Mouse (Mus musculus) urinary bladder, adult 18-20 months (tissue): Measurements from ENCODE around the gene Wdr5.

Experiments used
- DNase-seq, 2 experiments: peaks; one replicate each; pipeline ENCODE4 v3.0.0; 2022; ENCODE audit warnings: low spot score in 2 of 2, mixed read lengths in 2 of 2

Wdr5 gene

GRCm38 (mm10) chr2:27548664-27549369, 33.9 kb downstream of the Wdr5 start:
- no peak for DNase-seq

- DNase-seq, result peak; percentile 51 to 71
Measured at GRCm38 (mm10) chr2:27552620-27553287, 37.8 kb downstream of the Wdr5 start.

GRCm38 (mm10) chr2:27554308-27554707, 39.4 kb downstream of the Wdr5 start:
- DNase-seq, result no peak

GRCm38 (mm10) chr2:27556921-27557320, 42.0 kb downstream of the Wdr5 start:
- no peak for DNase-seq

- DNase-seq, result no peak
Measured at GRCm38 (mm10) chr2:27560708-27561123, 45.8 kb downstream of the Wdr5 start.

GRCm38 (mm10) chr2:27561159-27561558, 46.2 kb downstream of the Wdr5 start:
- no peak for DNase-seq

- no peak for DNase-seq
Measured at GRCm38 (mm10) chr2:27561829-27562228, 46.9 kb downstream of the Wdr5 start.

GRCm38 (mm10) chr2:27563641-27564148, 48.7 kb downstream of the Wdr5 start:
- no peak for DNase-seq

- no peak for DNase-seq
Measured at GRCm38 (mm10) chr2:27564694-27565093, 49.7 kb downstream of the Wdr5 start.

GRCm38 (mm10) chr2:27565316-27566103, 50.6 kb downstream of the Wdr5 start:
- DNase-seq, result no peak

- DNase-seq, result no peak
Measured at GRCm38 (mm10) chr2:27570856-27571255, 55.9 kb downstream of the Wdr5 start.

GRCm38 (mm10) chr2:27572261-27572793, 57.4 kb downstream of the Wdr5 start:
- no peak for DNase-seq

- DNase-seq, result peak in 1 of 2 experiments; percentile 60
Measured at GRCm38 (mm10) chr2:27572928-27573627, 58.1 kb downstream of the Wdr5 start.

GRCm38 (mm10) chr2:27573628-27573966, 58.6 kb downstream of the Wdr5 start:
- DNase-seq, result no peak

GRCm38 (mm10) chr2:27576416-27576815, 61.5 kb downstream of the Wdr5 start:
- DNase-seq, result no peak

- DNase-seq, result no peak
Measured at GRCm38 (mm10) chr2:27578552-27578951, 63.6 kb downstream of the Wdr5 start.

GRCm38 (mm10) chr2:27582112-27582511, 67.2 kb downstream of the Wdr5 start:
- DNase-seq, result no peak

- DNase-seq, result no peak
Measured at GRCm38 (mm10) chr2:27583019-27583418, 68.1 kb downstream of the Wdr5 start.

- DNase-seq, result no peak
Measured at GRCm38 (mm10) chr2:27584546-27584945, 69.6 kb downstream of the Wdr5 start.
